Mouse (Mus musculus) kidney, adult 9 months (tissue): ENCODE measurements around the gene Mettl7a3.
"Not testable (repeated sequence)": the region's sequence is repeated elsewhere in the genome, so short reads cannot be mapped to it uniquely, and the experiment has no call there.

Experiments used
- DNase-seq: peaks from one replicate; pipeline ENCODE4 v3.0.0; 2022

The Mettl7a3 gene

DNA sequence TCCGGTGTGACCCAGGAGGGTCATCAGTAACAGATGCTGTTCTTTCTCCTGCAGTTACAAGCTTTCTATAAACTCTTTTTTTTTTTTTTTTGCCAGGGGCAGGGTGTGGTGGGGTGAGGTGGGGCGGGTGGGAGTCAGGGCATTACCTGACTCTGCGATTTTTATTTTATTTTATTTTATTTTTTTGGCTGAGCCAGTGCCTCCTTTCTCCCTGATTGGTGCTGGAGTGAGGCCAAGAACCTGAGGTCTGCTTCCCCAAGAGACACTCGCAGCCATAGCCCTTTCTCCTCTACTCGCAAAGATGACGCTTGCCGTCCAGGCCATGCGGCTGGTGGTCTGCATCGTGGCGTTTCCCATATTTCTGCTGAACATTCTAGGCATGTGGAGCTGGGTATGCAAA, at the start of gene Mettl7a3:
Mettl7a3 (plus strand) TSS at position 301 of the 400 bp plus-strand sequence.
- no peak for DNase-seq

DNA sequence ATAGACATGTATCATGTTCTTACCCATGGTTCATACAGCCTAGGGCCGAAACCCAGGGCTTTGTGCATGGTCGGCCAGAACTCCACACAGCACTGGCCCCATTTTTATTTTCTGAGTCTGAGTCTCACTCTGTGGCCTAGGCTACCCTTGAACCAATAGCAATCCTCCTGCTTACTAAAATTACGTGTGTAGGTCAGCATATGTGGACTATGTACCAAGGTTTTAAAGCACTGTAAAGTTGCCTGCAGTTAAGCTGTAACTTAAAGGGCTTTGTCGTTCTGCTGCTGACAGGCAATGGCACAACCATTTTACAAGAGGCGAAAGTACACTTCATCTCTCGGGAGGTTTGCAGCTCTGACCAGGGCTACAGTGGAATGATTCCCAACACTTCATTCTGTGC, 45.7 kb upstream of the Mettl7a3 start:
- no peak for DNase-seq

DNA sequence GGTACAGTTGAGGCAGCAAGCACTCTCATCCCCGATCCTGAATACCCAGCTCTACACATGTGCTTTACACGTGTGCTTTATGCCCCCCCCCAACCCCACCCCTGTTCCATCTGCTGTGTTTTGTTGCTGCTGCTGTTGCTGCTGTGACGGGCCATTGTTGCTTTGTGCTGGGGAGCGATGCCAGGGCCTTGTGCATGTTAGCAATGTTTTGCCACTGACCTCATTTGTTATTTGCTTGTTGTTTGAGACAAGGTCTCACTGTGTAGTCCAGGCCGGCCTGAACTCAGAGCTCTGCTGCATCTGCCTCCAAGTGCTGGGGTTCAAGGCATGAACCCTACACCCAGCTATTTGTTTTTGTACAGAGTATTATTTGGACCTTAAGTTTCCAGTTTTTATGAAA, 43.9 kb upstream of the Mettl7a3 start:
- DNase-seq: no peak

DNA sequence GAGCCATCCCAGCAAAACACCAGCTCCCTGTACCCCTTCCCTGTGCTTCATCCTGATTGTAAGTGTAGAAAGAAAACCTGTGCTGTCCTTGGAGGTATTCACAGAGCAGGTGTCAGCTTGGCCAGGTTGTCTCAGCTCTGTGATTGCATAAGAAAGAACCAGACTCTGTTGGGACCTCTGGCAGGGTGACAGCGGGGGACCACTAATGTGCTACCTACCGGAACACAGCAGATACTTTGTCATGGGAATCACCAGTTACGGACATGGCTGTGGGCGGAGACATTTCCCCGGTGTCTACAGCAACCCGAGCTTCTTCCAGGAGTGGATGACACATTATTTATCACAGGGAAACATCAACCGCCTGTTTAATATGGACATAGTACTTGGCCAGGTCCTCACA, 42.4 kb upstream of the Mettl7a3 start:
- no peak for DNase-seq

DNA sequence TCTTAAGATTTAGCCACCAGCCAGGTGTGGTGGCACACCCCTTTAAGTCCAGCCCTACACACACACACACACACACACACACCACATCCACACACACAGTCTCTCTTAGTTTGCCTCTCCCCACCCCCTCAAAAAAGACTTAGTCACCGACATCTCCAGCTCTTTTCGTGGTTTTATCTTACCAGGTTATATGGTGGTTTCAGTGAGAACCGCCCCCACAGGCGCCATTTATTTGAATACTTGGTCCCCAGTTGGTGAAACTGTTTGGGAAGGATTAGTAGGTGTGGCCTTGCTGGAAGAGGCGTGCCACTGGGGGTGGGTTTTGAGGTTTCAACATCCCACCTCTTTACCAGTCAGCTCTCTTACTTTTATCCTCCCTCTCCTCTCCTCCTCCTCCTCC, 36.9 kb upstream of the Mettl7a3 start:
- DNase-seq: no peak

DNA sequence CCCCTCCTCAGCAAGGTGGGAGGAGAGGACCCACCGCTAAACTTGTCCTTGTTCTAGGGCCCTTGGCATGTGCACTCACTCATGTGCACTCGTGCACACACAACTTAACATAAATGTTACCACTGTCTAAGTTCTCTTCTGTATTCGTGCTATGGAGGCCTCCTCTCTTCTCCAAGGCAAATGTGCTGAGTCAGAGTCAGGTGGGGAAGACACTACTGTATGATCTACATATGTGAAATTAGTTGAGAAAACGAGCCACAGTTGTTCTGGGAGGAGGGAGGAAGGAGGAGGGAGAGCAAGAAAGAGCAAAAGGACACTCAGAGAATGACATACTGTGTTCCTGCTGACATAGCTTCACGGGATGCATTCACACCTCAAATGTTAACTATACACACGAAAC, 34.2 kb upstream of the Mettl7a3 start:
- DNase-seq: no peak

DNA sequence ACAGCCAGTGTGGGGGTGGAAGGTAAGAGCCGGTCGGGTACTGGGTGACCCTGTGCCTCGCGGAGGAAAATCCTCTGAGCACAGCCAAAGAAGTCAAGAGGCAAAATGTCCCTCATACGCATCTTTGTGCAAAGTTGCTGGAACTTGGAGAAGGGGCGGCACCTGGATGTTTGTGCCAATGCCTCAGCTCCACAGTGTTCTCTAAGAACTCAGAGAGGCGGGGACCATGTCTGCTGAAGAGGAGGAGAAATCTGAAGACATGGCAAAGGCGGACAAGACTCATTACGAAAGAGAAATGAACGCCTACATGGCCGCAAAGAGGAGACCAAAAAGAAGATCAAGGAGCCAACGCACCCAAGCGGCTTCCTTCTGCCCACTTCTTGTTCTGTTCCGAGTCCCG, 33.2 kb upstream of the Mettl7a3 start:
- DNase-seq: peak; percentile 73

DNA sequence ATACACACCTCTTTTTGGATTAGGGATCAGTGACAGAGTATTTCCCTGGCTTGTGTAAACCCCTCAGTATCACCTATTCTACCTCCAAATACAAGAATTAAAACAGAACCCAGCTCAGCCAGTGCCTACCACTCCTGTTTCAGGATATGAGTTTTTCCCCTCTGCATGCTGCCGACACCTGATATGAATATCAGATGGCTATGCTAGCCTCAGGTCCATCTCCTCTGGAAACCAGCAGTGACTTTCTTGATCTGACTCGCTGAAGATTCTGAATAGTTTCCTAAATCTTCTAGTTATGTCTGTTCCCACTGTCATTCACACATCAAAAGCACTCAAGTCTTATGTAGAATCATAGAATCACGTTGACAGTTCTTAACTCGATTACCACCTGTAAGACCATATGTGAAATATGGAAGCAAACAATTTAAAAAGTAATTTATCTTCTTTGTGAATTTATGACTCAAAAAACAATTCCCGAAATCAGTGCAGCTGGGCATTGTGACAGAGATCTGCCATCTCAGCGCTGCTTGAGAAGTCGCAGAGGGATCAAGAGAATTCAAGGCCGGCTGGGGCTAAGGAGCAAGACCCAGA, 31.2 kb upstream of the Mettl7a3 start:
- DNase-seq: no peak

DNA sequence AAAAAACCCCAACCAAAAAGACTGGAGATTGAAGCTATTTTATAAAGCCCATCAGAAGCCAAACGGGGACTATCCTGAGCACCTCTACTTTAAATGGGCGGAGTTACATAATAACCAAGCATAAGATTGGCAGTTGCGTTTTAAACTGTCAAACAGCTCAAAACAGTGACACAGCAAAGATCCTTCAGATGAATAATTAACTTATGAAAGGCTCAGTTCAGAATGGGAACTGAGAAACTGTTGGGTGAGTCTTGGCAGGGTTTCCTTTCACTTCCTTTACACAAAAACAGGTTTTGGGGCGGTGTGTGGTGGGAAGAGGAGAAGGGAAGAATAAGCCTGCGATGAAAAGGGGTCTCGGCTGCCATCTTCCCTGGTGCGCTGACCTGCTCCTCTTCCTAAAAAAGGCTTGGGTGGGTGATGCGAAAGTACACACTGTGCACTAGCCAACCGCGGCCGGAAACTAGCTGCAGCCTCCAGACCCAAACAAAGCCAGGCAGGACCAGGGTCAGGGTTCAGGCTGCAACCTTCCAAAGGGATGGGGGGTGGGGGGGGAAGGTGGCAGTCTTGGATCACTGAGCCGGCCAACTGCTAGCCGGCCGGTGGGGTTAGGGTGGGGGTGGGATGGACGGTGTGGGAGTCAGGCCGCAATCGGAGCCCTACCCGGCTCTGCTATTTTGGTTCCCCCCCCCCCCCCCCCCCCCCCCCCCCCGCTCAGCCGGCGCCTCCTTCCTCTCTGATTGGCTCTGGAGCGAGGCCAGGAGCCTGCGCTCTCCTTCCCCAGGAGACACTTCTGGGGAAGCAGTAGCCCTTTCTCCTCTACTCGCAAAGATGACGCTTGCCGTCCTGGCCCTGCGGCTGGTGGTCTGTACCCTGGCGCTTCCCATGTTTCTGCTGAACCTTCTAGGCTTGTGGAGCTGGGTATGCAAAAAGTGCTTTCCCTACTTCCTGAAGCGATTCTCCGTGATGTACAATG, 30.4 kb upstream of the Mettl7a3 start, which contains the start of gene Mettl7a1:
Mettl7a1 (plus strand) TSS at position 122 of the 973 bp plus-strand sequence.
- DNase-seq: peak; percentile 88

DNA sequence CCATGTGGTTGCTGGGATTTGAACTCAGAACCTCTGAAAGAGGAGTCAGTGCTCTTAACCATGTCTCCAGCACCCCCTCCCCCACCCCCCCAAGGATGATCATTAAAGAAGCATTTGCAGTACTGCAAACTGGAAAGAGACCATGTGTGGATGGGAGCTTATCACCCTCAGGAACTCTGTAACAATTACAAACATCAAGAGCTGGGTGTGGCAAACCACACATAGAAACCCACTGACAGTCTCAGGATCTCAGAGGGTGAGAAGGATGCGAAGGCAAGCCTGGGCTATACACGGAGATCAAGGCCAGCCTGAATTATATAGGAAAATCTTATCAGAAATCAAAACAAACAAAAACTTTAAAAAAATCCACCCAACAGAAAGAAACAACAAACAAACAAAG, 28.5 kb upstream of the Mettl7a3 start:
- no peak for DNase-seq

DNA sequence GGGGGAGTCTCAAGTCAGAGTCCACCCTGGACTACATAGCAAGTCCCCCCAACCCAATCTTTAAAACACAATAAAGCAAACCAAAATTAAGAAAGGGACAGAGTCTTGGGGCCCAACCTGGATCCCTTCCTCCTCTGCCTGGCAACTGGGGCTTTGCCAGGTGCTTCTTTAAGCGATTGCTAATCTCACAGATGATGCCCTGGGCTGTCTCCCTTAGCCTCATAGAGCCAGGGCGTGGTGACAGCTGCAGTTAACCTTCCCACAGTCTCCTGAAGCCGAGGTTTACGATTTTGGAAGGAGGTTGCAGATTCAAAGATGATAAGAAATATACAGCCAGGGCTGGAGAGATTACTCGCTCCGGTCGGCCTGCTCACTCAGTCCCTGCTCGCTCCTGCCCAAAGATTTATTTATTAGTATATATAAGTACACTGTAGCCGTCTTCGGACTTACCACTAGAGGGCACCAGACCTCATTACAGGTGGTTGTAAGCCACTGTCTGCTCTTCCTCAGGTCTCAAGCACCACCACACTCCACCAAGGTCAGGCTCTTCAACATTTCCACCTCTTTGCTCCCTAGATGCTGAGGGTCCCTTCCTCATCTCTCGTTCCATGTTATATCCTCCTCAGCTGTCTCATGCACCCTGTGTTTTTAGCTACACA, 27.2 kb upstream of the Mettl7a3 start:
- DNase-seq: peak; percentile 65

DNA sequence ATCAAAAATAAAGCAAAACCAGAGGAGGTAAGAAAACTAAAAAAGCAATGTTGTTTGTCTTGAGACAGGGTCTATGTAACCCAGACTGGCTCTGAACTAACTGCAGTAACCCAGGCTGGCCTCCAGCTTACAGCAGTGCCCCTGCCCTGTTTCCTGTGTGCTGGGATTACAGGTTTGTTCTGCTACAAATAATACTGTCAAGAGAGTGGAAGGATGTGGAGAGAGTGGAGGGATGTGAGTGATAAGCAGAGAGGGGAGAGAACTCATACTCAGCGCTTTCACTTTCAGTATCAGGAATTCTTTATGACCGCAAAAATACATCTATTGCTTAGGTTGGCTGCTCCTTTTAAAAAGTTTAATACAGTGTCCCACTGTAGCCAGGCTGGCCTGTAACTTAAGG, 22.4 kb upstream of the Mettl7a3 start:
- no peak for DNase-seq

DNA sequence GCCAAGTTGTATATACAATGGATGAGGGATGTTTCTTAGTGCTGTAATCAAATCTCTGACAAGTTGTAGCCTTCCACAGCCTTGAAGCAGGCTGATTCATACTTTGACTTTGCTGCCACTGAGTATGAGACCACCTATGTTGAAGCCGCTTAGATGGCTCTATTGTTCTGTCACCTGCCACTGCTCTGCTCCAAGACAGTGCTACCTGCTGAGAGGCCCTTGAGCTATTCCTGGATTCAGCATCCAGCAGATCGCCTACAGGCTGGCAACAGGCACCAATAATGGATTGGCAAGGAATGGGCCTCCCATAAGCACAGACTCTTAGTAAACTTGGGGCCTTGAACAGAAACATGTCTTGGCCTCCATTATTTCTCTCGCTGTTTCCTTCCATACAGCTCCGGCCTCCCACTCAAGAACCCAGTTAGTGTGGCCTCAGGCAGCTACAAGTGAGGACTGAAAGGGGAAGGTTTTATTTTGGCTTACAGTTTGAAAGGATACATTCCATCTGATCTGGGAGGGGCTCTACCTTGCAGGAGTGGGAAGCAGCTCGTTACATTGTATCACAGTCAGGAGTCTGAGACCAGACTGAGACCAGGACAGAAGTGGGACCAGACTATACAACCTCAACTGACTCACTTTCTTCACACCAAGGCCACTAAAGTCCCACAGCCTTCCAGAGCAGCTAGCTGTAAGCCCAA, 20.1 kb upstream of the Mettl7a3 start:
- DNase-seq: no peak

DNA sequence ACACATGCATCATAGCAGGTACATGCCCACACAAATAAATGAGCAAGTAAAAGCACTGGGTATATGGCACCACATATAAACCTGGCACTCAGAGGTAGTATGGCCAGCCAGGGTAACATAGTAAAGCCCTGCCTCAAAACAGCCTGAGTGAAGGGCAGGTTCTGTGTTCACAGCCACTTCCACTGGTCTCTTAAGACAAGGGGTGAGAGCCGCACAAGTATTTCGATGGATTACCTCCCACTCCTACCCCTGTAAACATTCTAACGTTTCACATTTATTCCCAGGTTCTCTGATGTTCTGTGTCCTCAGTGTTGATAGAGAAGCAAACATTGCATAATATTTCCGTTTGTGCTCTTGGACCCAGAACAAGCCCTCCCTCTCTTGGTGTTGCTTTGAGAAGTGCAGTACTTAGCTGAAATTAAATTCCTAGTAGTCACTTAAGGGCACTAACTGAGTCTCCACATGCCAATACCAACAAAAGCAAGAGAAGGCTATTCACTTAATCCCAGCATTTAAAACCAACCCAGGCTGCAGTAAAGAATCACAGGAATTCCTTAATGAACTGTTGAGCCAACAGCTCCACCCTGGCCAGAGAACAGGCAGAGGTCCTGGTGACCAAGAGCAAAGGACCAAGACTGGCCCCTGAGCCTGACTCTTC, 16.6 kb upstream of the Mettl7a3 start:
- DNase-seq: peak; percentile 41

DNA sequence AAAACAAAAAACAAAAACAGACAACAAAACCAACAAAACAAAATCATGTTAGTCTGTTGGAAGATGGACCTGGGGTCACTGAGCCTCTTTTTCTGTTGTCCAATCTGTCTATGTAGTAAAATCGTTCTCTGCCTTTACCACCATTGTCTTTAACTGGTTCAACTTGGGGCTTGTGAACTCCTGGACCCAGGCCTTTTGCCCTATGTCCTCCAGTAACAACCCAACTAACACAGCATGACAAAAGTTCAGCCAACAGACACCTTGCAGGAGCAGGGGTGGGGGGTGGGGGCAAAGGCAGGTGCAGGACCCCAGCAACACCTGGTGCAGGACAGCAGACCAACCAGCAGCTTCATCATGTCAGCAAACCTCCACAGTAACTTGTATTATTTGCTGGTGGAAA, 14.8 kb upstream of the Mettl7a3 start:
- peak; percentile 50 for DNase-seq

DNA sequence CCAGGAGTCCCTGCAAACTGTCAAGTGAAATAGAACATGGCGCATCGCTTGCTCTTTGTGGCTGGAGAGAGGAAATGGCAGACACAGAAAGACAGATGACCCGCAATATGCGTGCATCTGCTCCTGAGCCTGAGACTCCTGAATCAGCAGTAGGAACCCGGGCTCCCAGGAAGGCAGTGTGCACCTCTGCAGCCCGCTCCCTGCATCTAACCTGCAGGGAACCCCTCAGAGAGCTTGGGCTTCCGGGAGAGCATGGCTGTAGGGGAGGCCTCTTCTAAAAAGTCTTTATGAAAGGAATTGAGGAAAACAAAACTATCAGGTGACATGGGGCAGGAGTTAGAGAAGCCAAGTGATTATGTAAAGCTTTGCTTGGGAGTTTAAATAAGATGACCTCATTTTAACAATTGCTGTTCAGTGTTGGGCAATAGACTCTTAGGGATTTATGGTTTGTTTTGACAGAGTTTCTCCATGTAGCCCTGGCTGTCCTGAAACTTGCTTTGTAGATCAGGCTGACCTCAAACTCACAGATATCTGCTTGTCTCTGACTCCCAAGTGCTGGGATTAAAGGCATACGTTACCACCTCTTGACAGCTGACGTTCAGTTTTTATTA, 14.3 kb upstream of the Mettl7a3 start:
- peak; percentile 45 for DNase-seq

DNA sequence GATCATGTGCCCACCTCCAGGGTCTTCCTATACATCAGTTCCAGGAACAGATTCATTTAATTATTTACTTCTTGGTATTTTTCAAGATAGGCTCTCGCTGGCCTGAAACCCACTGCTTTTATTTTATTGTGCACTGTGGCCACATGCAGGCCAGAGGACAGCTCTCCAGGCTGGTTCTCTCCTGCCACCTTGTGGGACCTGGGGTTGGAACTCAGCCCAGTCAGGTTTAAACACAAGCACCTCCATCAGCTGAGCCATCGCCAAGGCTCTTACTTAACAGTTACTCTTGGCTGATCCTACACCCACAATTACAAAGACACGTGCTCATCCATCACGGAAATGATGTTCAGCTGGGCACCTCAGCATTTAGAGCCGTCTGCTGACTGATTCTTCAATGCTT, 13.6 kb upstream of the Mettl7a3 start:
- peak; percentile 92 for DNase-seq

DNA sequence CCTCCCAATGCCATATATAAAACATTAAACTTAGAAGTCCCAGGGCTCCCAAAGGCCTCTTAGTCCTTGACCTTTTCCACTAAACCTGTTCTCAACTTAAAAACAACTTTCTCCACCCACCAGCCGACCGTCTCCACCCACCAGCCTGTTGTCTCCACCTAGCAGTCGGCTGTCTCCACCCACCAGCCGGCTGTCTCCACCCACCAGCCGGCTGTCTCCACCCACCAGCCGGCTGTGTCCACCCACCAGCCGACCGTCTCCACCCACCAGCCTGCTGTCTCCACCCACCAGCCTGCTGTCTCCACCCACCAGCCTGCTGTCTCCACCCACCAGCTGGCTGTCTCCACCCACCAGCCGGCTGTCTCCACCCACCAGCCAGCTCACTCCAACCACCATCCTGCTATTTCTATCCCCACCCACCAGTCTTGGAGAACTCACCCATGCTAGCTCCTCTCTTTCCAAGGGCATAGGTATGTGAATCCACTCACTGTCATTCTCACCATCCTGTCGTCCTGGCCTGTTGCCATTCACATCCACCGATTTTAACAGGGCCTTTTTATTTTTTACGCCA, 10.6 kb upstream of the Mettl7a3 start:
- DNase-seq: no peak

DNA sequence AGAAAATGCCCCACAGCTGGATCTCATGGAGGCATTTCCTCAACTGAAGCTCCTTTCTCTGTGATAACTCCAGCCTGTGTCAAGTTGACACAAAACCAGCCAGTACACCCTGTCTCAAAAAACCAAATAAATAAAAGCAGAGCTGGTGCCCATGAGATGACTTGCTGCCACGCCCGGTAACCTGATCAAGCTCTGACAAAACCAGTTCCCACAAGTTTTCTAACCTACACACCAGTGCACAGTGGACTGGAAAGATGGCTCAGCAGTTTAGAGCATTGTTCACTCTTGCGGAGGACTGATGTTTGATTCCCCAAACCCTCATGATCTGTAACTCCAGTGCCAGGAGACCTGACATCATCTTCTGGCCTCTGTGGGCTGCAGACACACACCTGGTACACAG, 9.5 kb upstream of the Mettl7a3 start:
- no peak for DNase-seq

DNA sequence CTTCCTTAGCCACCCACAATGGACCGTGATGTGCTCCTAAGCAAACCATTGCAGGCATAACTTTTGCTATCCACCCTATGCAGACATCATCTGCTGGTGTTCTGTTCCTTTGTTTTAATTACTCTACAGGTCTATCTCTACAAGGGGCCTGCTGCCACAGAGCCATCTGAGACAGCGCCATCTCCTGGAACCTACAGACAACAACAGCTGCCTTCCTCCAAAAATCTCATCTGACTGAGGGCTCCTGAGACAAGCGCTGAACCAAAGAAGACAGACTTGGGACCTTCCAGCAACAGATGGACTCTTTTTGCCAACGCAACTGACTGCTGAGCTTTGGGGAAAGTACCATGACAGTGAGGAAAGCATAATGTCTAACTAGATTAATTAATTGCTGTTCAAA, 6.6 kb upstream of the Mettl7a3 start:
- peak; percentile 57 for DNase-seq

DNA sequence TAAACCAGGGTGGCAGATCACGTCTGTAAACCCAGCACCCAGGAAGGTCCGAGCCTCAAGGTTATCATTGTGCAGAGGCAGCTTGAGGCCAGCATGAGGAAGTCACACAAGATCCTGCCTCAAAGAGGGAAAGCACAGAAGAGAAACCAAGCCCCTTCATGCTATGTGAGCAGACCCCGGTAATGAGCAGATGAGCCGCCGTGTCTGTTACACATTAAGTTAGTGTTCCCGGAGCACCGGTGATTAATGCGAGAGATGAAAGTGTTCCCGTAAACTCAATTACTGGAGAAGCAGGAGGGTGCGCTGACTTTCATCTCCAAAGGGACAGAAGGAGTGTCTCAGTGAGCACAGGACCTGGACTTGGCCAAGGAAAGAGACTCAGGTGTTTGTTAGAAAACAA, 5.4 kb upstream of the Mettl7a3 start:
- DNase-seq: not testable (repeated sequence)

DNA sequence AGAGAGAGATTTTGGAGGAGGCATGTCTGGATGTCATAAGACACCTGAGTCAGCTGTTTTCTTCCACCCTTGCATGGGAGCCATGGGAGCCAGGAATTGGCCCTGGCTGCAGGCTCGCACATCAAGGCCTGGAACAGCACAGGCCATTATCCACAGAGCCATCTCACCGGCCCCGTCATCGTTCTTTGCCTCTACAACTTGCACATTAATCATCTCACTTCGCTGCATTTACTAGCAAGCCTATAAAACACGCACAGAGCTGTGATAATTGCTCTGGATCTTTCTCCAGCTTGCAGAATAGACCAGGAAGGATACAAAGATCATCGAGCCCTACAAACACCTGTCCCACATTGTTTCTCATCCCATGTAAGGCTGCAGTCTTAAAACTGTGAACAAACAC, 4.0 kb upstream of the Mettl7a3 start:
- no peak for DNase-seq
